Mouse (Mus musculus): ENCODE measurements around the gene Macf1. TPM values are rescaled to one million over a fixed set of nuclear protein-coding genes. Genes with fewer than 3 reads are reported as not detected.

Gene Macf1
- polyA plus RNA-seq, 1 experiment from 2014 or later = 84.1 TPM

- no peaks in the 10 kb centered on the region for H3K27me3 ChIP-seq
- ATAC-seq (no peak), DNase-seq (ENCODE audit: low read depth, low spot score) (no peak)
- ChIA-PET CTCF (interaction anchor here (0.7 to 5.0 kb wide), 6 partner anchors 36 to 135 kb away, joined by 3 to 30 read pairs (median 6); no protein-coding TSS in a partner anchor), POLR2A (no interaction called here)
- in situ Hi-C loops (cut with MboI; ENCODE audit: low pct_unique_long_range_greater_than_20kb) = loop anchor here (5.0 to 10.0 kb wide), 2 partner anchors 132 to 365 kb away; no protein-coding TSS in a partner anchor
- no peak for TF ChIP-seq CTCF (IDR thresholded peaks at IDR 0.05)
Observed at GRCm38 (mm10) chr4:123669696-123670095, 14.5 kb downstream of the Macf1 start.

GRCm38 (mm10) chr4:123667260-123667867 is 16.8 kb downstream of the Macf1 start:
- no peaks in the 10 kb centered on the region for H3K27me3 ChIP-seq
- peak; percentile 80 for TF ChIP-seq CTCF (IDR thresholded peaks at IDR 0.05)
- ATAC-seq = no peak
- ChIA-PET POLR2A (no interaction called here), CTCF (interaction anchor here (0.8 to 5.0 kb wide), 7 partner anchors 33 to 197 kb away, joined by 3 to 30 read pairs (median 5); no protein-coding TSS in a partner anchor)
- peak; percentile 50 for DNase-seq (ENCODE audit: low read depth, low spot score)
- in situ Hi-C loops (cut with MboI; ENCODE audit: low pct_unique_long_range_greater_than_20kb) = loop anchor here (5.0 kb wide), 1 partner anchor 130 kb away; no protein-coding TSS in a partner anchor

GRCm38 (mm10) chr4:123666517-123666916 is 17.6 kb downstream of the Macf1 start:
- ATAC-seq = no peak
- no peak for DNase-seq (ENCODE audit: low read depth, low spot score)
- ChIA-PET CTCF (interaction anchor here (1.0 to 5.0 kb wide), 7 partner anchors 21 to 146 kb away, joined by 3 to 30 read pairs (median 8); no protein-coding TSS in a partner anchor), POLR2A (no interaction called here)
- in situ Hi-C loops (cut with MboI; ENCODE audit: low pct_unique_long_range_greater_than_20kb) = loop anchor here (5.0 kb wide), 1 partner anchor 129 kb away; no protein-coding TSS in a partner anchor
- H3K27me3 ChIP-seq = no peaks in the 10 kb centered on the region
- TF ChIP-seq CTCF (IDR thresholded peaks at IDR 0.05) = no peak

DNA sequence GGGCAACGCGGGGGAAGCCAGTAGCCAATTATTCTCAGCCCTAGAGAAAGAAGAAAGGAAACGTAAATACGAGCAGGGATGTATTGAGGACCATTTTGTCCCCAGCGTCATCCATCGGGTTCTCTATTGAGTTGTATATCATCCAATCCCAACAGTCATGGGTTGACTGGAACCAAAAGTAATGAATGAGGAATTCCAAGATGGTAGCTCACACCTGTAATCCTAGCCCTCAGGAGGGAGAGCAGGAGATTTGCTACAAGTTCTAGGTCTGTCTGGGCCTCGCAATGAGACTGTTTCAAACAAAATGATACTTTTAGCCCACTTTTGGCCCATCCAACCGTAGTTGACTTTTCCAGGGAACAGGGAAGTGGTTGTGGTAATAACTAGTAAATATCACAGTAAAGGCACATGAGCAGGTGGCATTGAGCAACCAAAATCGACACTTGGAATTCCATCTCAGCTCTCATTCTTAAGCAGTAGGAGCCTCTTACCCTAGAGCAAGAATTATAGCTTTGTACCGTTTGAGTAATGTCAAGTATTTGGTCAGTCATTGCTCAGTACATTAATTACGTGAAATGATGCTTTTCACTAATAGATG is 18.4 kb downstream of the Macf1 start:
- ATAC-seq = no peak
- CTCF ChIA-PET = interaction anchor here (1.0 to 5.0 kb wide), 7 partner anchors 20 to 145 kb away, joined by 3 to 30 read pairs (median 8); no protein-coding TSS in a partner anchor
- H3K27me3 ChIP-seq = no peaks in the 10 kb centered on the region
- POLR2A ChIA-PET = no interaction called here
- TF ChIP-seq CTCF (IDR thresholded peaks at IDR 0.05) = no peak
- in situ Hi-C loops (cut with MboI; ENCODE audit: low pct_unique_long_range_greater_than_20kb) = loop anchor here (5.0 kb wide), 1 partner anchor 128 kb away; no protein-coding TSS in a partner anchor
- no peak for DNase-seq (ENCODE audit: low read depth, low spot score)

DNA sequence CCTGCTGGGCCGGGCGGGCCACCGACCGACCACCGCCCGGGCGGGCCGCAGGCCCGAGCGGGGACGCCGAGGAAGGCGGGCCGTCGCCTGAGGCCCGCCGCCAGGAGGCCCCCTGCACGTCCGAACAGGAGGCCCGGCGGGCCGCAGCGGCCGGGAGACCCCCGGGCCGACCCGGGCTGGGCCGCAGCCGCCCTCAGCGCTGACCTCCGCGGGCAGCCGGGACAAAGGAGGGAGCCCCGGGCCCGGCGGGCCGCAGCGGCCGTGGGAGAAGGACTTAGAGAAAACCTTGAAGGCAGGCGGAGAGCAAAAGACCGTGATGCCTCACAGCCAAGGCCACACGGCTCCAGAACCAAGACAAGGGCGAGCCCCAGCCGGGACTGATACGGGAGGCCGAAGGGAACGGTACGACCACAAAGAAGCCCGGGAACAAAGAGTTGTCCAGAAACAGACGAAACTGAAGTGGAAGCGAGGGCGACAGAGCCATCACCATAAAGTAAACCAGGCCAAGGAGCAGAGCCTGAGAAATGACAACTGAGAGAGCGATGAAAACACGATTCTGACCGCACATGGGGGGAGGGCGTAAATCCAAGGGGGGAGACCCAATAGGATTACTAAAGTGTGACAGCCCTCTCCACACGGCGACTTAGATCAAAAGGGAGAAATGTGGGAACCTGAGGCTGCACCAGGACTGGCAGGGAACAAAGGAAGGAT is 19.1 kb downstream of the Macf1 start:
- ATAC-seq = peak; percentile 4
- no peak for TF ChIP-seq CTCF (IDR thresholded peaks at IDR 0.05)
- in situ Hi-C loops (cut with MboI; ENCODE audit: low pct_unique_long_range_greater_than_20kb) = loop anchor here (5.0 kb wide), 1 partner anchor 128 kb away; no protein-coding TSS in a partner anchor

DNA sequence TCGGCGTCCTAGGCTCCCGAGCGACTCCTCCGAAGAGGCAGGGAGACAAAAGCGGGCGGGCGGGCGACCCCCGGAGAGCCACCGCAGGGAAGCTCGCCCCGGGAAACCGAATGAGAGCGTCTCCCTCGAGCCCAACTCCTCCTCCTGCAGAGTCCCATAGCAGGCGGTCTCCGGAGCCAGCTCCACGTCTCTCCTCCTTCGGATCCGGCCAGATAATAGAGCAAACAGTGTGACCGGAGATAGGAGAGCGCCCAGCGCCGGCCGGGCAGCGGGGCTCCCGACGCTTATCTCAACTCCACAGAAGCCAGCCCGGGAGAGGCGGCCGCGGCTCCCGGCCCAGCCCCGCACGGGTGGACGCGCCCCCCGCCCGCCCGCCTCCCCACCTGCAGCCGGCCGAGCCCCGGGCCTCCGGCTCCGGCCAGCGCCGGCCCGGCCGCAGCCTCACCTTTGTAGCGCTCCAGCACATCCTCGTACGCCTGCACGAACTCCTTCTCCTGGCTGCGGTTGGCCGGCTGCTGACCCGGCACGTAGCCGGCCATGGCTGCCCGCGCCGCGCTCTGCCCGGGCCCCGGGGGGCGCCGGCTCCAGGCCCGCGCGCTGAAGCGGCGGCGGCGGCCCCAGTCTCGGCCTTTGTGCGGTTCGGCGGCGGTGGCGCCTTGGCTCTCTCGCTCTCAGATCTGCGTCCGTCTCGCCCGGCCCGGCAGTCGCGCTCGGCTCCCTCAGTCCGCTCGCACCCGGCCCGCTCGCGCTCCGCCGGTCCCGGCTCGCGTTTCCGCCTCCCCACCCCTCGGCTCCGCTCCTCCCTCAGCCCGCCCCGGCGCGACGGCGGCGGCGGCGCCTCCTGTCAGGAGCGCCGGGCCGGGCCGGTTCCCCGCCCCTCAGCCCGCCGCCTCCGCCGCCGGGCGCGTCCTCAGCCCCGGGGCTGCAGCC is 19.9 kb downstream of the Macf1 start:
- in situ Hi-C loops (cut with MboI; ENCODE audit: low pct_unique_long_range_greater_than_20kb) = no loop called here
- peak; percentile 75 for ATAC-seq
- TF ChIP-seq CTCF (IDR thresholded peaks at IDR 0.05) = no peak
- POLR2A ChIA-PET = interaction anchor here (1.3 kb wide), 1 partner anchor 40 kb away, joined by 3 read pairs; no protein-coding TSS in a partner anchor
- CTCF ChIA-PET = interaction anchor here (1.0 to 2.9 kb wide), 2 partner anchors 31 to 129 kb away, joined by 4 to 16 read pairs; no protein-coding TSS in a partner anchor
- H3K27me3 ChIP-seq = no peaks in the 10 kb centered on the region
- DNase-seq (ENCODE audit: low read depth, low spot score) = no peak

More for the DNA sequence above, 19.1 kb downstream of the Macf1 start:
- CTCF ChIA-PET = interaction anchor here (1.6 to 5.0 kb wide), 3 partner anchors 31 to 130 kb away, joined by 8 to 30 read pairs (median 29); no protein-coding TSS in a partner anchor
- DNase-seq (ENCODE audit: low read depth, low spot score) = no peak
- no peaks in the 10 kb centered on the region for H3K27me3 ChIP-seq
- POLR2A ChIA-PET = no interaction called here

DNA sequence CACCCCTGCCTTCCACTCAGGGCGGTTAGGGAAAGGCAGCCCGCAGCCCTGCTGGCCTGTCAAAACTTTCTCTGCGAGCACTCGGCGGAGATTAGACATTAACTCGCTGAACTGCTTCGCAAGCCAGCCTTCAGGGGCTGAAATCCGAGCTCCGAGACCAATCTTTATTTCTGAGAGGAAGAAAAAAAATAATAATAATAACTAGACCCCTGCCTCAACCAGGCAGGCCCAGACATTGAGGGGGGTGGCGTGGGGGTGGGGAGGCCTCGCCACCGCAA is 20.5 kb downstream of the Macf1 start:
- no peaks in the 10 kb centered on the region for H3K27me3 ChIP-seq
- DNase-seq (ENCODE audit: low read depth, low spot score) = no peak
- ChIA-PET CTCF (interaction anchor here (0.9 to 2.9 kb wide), 5 partner anchors 18 to 129 kb away, joined by 3 to 16 read pairs (median 4); no protein-coding TSS in a partner anchor), POLR2A (interaction anchor here (1.3 to 1.5 kb wide), 2 partner anchors 30 to 39 kb away, joined by 3 to 5 read pairs; no protein-coding TSS in a partner anchor)
- in situ Hi-C loops (cut with MboI; ENCODE audit: low pct_unique_long_range_greater_than_20kb) = no loop called here
- peak; percentile 50 for ATAC-seq
- no peak for TF ChIP-seq CTCF (IDR thresholded peaks at IDR 0.05)

DNA sequence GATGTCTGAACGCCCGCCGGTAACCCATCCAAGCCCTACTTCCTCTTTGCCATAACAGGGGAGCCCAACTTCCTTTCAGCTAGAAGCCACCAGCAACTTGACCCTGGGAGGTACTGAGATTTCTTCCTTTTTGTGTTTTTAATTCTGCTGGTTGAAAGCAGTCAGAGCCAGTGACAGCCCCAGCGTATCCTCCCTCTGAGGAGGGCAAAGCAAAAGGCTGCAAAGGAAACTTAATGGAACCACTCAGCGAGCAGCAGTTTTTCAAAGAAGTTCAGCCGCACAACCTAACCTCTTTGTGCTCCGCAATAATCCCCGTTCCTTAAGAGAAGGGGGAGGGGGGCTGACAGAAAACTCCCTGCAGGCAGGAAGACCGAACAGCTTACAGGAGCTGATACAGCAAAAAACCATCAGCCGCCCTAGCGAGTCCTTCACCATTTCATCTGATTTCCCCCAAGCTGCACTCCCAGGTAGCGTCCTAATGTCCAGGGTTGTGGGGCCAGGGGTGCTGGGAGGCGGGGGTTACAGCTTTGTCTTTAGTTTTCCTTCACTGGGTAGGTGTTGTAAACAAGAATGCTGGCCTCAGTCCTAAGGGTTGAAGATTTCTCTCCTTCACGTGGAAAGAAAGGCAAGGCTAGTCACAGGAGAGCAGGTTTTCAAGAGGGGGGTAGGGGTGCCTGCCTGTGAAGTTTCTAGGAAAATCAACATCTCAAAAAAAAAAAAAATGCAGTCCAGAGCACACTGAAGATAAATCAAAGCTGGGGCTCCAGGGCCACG is 21.1 kb downstream of the Macf1 start:
- ATAC-seq (no peak), DNase-seq (ENCODE audit: low read depth, low spot score) (no peak)
- ChIA-PET POLR2A (interaction anchor here (0.6 to 1.5 kb wide), 3 partner anchors 18 to 39 kb away, joined by 3 to 5 read pairs (median 3); no protein-coding TSS in a partner anchor), CTCF (interaction anchor here (0.9 to 2.9 kb wide), 5 partner anchors 17 to 128 kb away, joined by 3 to 16 read pairs (median 4); no protein-coding TSS in a partner anchor)
- in situ Hi-C loops (cut with MboI; ENCODE audit: low pct_unique_long_range_greater_than_20kb) = no loop called here
- no peaks in the 10 kb centered on the region for H3K27me3 ChIP-seq
- TF ChIP-seq CTCF (IDR thresholded peaks at IDR 0.05) = no peak

- TF ChIP-seq CTCF (IDR thresholded peaks at IDR 0.05) = no peak
- ATAC-seq (no peak), DNase-seq (ENCODE audit: low read depth, low spot score) (no peak)
- ChIA-PET POLR2A (no interaction called here), CTCF (interaction anchor here (1.6 kb wide), 1 partner anchor 123 kb away, joined by 6 read pairs; no protein-coding TSS in a partner anchor)
- in situ Hi-C loops (cut with MboI; ENCODE audit: low pct_unique_long_range_greater_than_20kb) = no loop called here
- H3K27me3 ChIP-seq = no peaks in the 10 kb centered on the region
Observed at GRCm38 (mm10) chr4:123658175-123658574, 26.0 kb downstream of the Macf1 start.
